Mouse (Mus musculus) neural tube, embryonic 12.5 days (tissue): ENCODE measurements at regions not wholly inside any gene's neighbourhood (a gene's known extent, or its start where the extent isn't known, plus 50 kb on each side); places are given as distances from the start of the nearest gene placed in this dataset.

Experiments
- ATAC-seq: fragments of 200-750 bp; cut with Nextera tagmentation; 2 replicates; pipeline ENCODE4 v1.8.0; 2017; ENCODE audit warnings: low read depth, mild to moderate bottlenecking, moderate TSS enrichment, moderate library complexity; ENCODE audit not compliant: low FRiP score
- H3K27ac ChIP-seq: fragments of 300-500 bp; sonication (generic); 2 replicates; pipeline ENCODE4 v1.5.1; 2016
- H3K27me3 ChIP-seq: fragments of 300-500 bp; sonication (generic); replicated peaks from 2 replicates; pipeline ENCODE4 v1.6.1; 2016; ENCODE audit warnings: mild to moderate bottlenecking
- H3K36me3 ChIP-seq: fragments of 300-500 bp; sonication (generic); 2 replicates; pipeline ENCODE4 v1.6.1; 2016; ENCODE audit warnings: mild to moderate bottlenecking
- H3K4me1 ChIP-seq: fragments of 300-500 bp; sonication (generic); 2 replicates; pipeline ENCODE4 v1.6.1; 2016
- H3K4me2 ChIP-seq: fragments of 300-500 bp; sonication (generic); replicated peaks from 2 replicates; pipeline ENCODE4 v1.6.1; 2016; ENCODE audit warnings: mild to moderate bottlenecking
- H3K4me3 ChIP-seq: fragments of 300-500 bp; sonication (generic); 2 replicates; pipeline ENCODE4 v1.5.1; 2016
- H3K9ac ChIP-seq: fragments of 300-500 bp; sonication (generic); 2 replicates; pipeline ENCODE4 v1.6.1; 2016; ENCODE audit warnings: mild to moderate bottlenecking
- H3K9me3 ChIP-seq: fragments of 300-500 bp; sonication (generic); 2 replicates; pipeline ENCODE4 v1.6.1; 2016; ENCODE audit warnings: mild to moderate bottlenecking
- WGBS: fragments of 180-500 bp; shearing (Covaris S2); methylation state at CpG from one replicate; pipeline ENCODE4 v1.1.7; 2016; 5-methylcytosine and 5-hydroxymethylcytosine counted together

GRCm38 (mm10) chr1:184260722-184261384 lies 226.8 kb upstream of the 1700056E22Rik start:
- no peak overlapping the region for H3K4me2 ChIP-seq
- ATAC-seq: no peak
- no peak overlapping the region for H3K27ac ChIP-seq
- no peak overlapping the region for H3K9ac ChIP-seq
- 82% methylated on average over 6 of the region's 6 CpGs for WGBS
- no peaks in the 10 kb centered on the region for H3K36me3 ChIP-seq
- H3K9me3 ChIP-seq: no peaks in the 10 kb centered on the region
- H3K4me1 ChIP-seq: no peaks in the 10 kb centered on the region
- no peaks in the 10 kb centered on the region for H3K27me3 ChIP-seq
- no peak overlapping the region for H3K4me3 ChIP-seq

GRCm38 (mm10) chr1:184259853-184260252 lies 225.8 kb upstream of the 1700056E22Rik start:
- ATAC-seq: no peak
- 87% methylated on average over 9 of the region's 9 CpGs for WGBS

GRCm38 (mm10) chr1:184257356-184257755 lies 223.3 kb upstream of the 1700056E22Rik start:
- no peak overlapping the region for H3K27ac ChIP-seq
- no peaks in the 10 kb centered on the region for H3K4me1 ChIP-seq
- H3K4me3 ChIP-seq: no peak overlapping the region
- H3K9ac ChIP-seq: no peak overlapping the region
- H3K9me3 ChIP-seq: no peaks in the 10 kb centered on the region
- H3K36me3 ChIP-seq: no peaks in the 10 kb centered on the region
- ATAC-seq: no peak
- WGBS: 92% methylated on average over 6 of the region's 6 CpGs
- no peaks in the 10 kb centered on the region for H3K27me3 ChIP-seq
- no peak overlapping the region for H3K4me2 ChIP-seq

More at GRCm38 (mm10) chr1:184259853-184260252, 225.8 kb upstream of the 1700056E22Rik start:
- no peak overlapping the region for H3K4me2 ChIP-seq
- H3K9me3 ChIP-seq: no peaks in the 10 kb centered on the region
- H3K27ac ChIP-seq: no peak overlapping the region
- H3K27me3 ChIP-seq: no peaks in the 10 kb centered on the region
- no peak overlapping the region for H3K4me3 ChIP-seq
- H3K4me1 ChIP-seq: no peaks in the 10 kb centered on the region
- no peak overlapping the region for H3K9ac ChIP-seq
- no peaks in the 10 kb centered on the region for H3K36me3 ChIP-seq

GRCm38 (mm10) chr1:184254951-184255350 lies 220.8 kb upstream of the 1700056E22Rik start:
- H3K4me2 ChIP-seq: no peak overlapping the region
- no peak for ATAC-seq
- H3K9ac ChIP-seq: no peak overlapping the region
- no peaks in the 10 kb centered on the region for H3K4me1 ChIP-seq
- 86% methylated on average over 4 of the region's 4 CpGs for WGBS
- no peaks in the 10 kb centered on the region for H3K9me3 ChIP-seq
- H3K27me3 ChIP-seq: no peaks in the 10 kb centered on the region
- no peak overlapping the region for H3K4me3 ChIP-seq
- no peaks in the 10 kb centered on the region for H3K36me3 ChIP-seq
- H3K27ac ChIP-seq: no peak overlapping the region

GRCm38 (mm10) chr1:184244730-184245488 lies 210.8 kb upstream of the 1700056E22Rik start:
- Histone ChIP-seq H3K9me3 (no peaks in the 10 kb centered on the region), H3K36me3 (no peaks in the 10 kb centered on the region), H3K4me1 (no peaks in the 10 kb centered on the region), H3K4me3 (no peak overlapping the region), H3K27ac (no peak overlapping the region), H3K27me3 (no peaks in the 10 kb centered on the region), H3K4me2 (no peak overlapping the region), H3K9ac (no peak overlapping the region)
- ATAC-seq: no peak
- 73% methylated on average over 23 of the region's 23 CpGs for WGBS

- no peaks in the 10 kb centered on the region for H3K9me3 ChIP-seq
- no peak overlapping the region for H3K4me3 ChIP-seq
- no peaks in the 10 kb centered on the region for H3K36me3 ChIP-seq
- 83% methylated on average over 9 of the region's 9 CpGs for WGBS
- no peak overlapping the region for H3K9ac ChIP-seq
- H3K27ac ChIP-seq: no peak overlapping the region
- H3K27me3 ChIP-seq: no peaks in the 10 kb centered on the region
- no peak overlapping the region for H3K4me2 ChIP-seq
- H3K4me1 ChIP-seq: no peaks in the 10 kb centered on the region
- ATAC-seq: no peak
Observed at GRCm38 (mm10) chr1:184244296-184244695, 210.2 kb upstream of the 1700056E22Rik start.

GRCm38 (mm10) chr1:184241846-184242245 lies 207.7 kb upstream of the 1700056E22Rik start:
- H3K4me2 ChIP-seq: no peak overlapping the region
- H3K27ac ChIP-seq: no peak overlapping the region
- H3K9ac ChIP-seq: no peak overlapping the region
- 72% methylated on average over 4 of the region's 4 CpGs for WGBS
- H3K4me1 ChIP-seq: no peaks in the 10 kb centered on the region
- H3K36me3 ChIP-seq: no peaks in the 10 kb centered on the region
- H3K27me3 ChIP-seq: no peaks in the 10 kb centered on the region
- no peak for ATAC-seq
- H3K9me3 ChIP-seq: no peaks in the 10 kb centered on the region
- H3K4me3 ChIP-seq: no peak overlapping the region

GRCm38 (mm10) chr1:184235131-184235983 lies 201.3 kb upstream of the 1700056E22Rik start:
- H3K9ac ChIP-seq: peak overlapping the region; percentile 45
- H3K36me3 ChIP-seq: no peaks in the 10 kb centered on the region
- peak overlapping the region; percentile 57 for H3K4me2 ChIP-seq
- 0 out of 2 replicates have a peak, but pooled peaks cover 7% of the 10 kb centered on the region for H3K4me1 ChIP-seq
- no peak overlapping the region for H3K27ac ChIP-seq
- 0 out of 2 replicates have a peak overlapping the region, but pooled peaks have one; percentile 7 for H3K4me3 ChIP-seq
- 24% methylated on average over 25 of the region's 25 CpGs for WGBS
- no peaks in the 10 kb centered on the region for H3K27me3 ChIP-seq
- peak; percentile 74 for ATAC-seq
- no peaks in the 10 kb centered on the region for H3K9me3 ChIP-seq

- no peaks in the 10 kb centered on the region for H3K9me3 ChIP-seq
- no peak overlapping the region for H3K4me3 ChIP-seq
- H3K27ac ChIP-seq: no peak overlapping the region
- H3K4me1 ChIP-seq: 0 out of 2 replicates have a peak, but pooled peaks cover 7% of the 10 kb centered on the region
- H3K4me2 ChIP-seq: no peak overlapping the region
- no peaks in the 10 kb centered on the region for H3K27me3 ChIP-seq
- 0 out of 2 replicates have a peak, but pooled peaks have one; percentile 33 for ATAC-seq
- no peak overlapping the region for H3K9ac ChIP-seq
- 50% methylated on average over 8 of the region's 8 CpGs for WGBS
- no peaks in the 10 kb centered on the region for H3K36me3 ChIP-seq
Observed at GRCm38 (mm10) chr1:184234320-184234988, 200.4 kb upstream of the 1700056E22Rik start.

GRCm38 (mm10) chr1:184233741-184234255 lies 199.7 kb upstream of the 1700056E22Rik start:
- 0 out of 2 replicates have a peak, but pooled peaks cover 7% of the 10 kb centered on the region for H3K4me1 ChIP-seq
- H3K36me3 ChIP-seq: no peaks in the 10 kb centered on the region
- no peak overlapping the region for H3K4me3 ChIP-seq
- no peak overlapping the region for H3K9ac ChIP-seq
- no peaks in the 10 kb centered on the region for H3K9me3 ChIP-seq
- no peak overlapping the region for H3K4me2 ChIP-seq
- WGBS: 65% methylated on average over 5 of the region's 5 CpGs
- no peaks in the 10 kb centered on the region for H3K27me3 ChIP-seq
- no peak overlapping the region for H3K27ac ChIP-seq
- no peak for ATAC-seq

- Histone ChIP-seq H3K9ac (no peak overlapping the region), H3K9me3 (no peaks in the 10 kb centered on the region), H3K4me2 (no peak overlapping the region), H3K4me3 (no peak overlapping the region), H3K36me3 (no peaks in the 10 kb centered on the region), H3K27me3 (no peaks in the 10 kb centered on the region), H3K27ac (no peak overlapping the region), H3K4me1 (no peaks in the 10 kb centered on the region)
- no peak for ATAC-seq
- WGBS: 73% methylated on average over 2 of the region's 2 CpGs
Observed at GRCm38 (mm10) chr1:184222326-184222725, 188.2 kb upstream of the 1700056E22Rik start.
